Mouse (Mus musculus): Measurements from ENCODE around the gene Cox8c. TPM values are rescaled to one million over a fixed set of nuclear protein-coding genes. Genes with fewer than 3 reads are reported as not detected.

Cox8c gene
- polyA plus RNA-seq, 1 experiment from 2014 or later = not detected

- H3K9me3 ChIP-seq (ENCODE audit: control insufficient read depth, low read length) = no peaks in the 10 kb centered on the region
- no peak overlapping the region for H3K4me3 ChIP-seq (ENCODE audit: low read depth, low read length)
- no peak overlapping the region for H3K9ac ChIP-seq (ENCODE audit: low read length)
- no peak overlapping the region for H3K4me2 ChIP-seq (ENCODE audit: low read depth)
- DNase-seq (ENCODE audit: low spot score) (no peak), ATAC-seq (ENCODE audit: insufficient read depth, low FRiP score, low TSS enrichment) (no peak)
- H3K27me3 ChIP-seq (ENCODE audit: control insufficient read depth, insufficient read depth, low read length) = no peaks in the 10 kb centered on the region
- no peaks in the 10 kb centered on the region for H3K4me1 ChIP-seq (ENCODE audit: control insufficient read depth, insufficient read depth, low read length)
- H3K36me3 ChIP-seq (ENCODE audit: control insufficient read depth, insufficient read depth, low read length) = no peaks in the 10 kb centered on the region
- 56% methylated on average over 10 of the region's 10 CpGs for WGBS
- H3K27ac ChIP-seq (ENCODE audit: low read depth, low read length) = no peak overlapping the region
Observed at GRCm38 (mm10) chr12:102887366-102887765, 11.8 kb upstream of the Cox8c start.

- Histone ChIP-seq H3K36me3 (ENCODE audit: control insufficient read depth, insufficient read depth, low read length) (no peaks in the 10 kb centered on the region), H3K4me2 (ENCODE audit: low read depth) (no peak overlapping the region), H3K9ac (ENCODE audit: low read length) (no peak overlapping the region), H3K4me3 (ENCODE audit: low read depth, low read length) (no peak overlapping the region), H3K4me1 (ENCODE audit: control insufficient read depth, insufficient read depth, low read length) (no peaks in the 10 kb centered on the region), H3K9me3 (ENCODE audit: control insufficient read depth, low read length) (no peaks in the 10 kb centered on the region), H3K27me3 (ENCODE audit: control insufficient read depth, insufficient read depth, low read length) (no peaks in the 10 kb centered on the region), H3K27ac (ENCODE audit: low read depth, low read length) (no peak overlapping the region)
- ATAC-seq (ENCODE audit: insufficient read depth, low FRiP score, low TSS enrichment) = no peak
- 59% methylated on average over 5 of the region's 5 CpGs for WGBS
- DNase-seq (ENCODE audit: low spot score) = no peak
Observed at GRCm38 (mm10) chr12:102888568-102888967, 10.5 kb upstream of the Cox8c start.

DNA sequence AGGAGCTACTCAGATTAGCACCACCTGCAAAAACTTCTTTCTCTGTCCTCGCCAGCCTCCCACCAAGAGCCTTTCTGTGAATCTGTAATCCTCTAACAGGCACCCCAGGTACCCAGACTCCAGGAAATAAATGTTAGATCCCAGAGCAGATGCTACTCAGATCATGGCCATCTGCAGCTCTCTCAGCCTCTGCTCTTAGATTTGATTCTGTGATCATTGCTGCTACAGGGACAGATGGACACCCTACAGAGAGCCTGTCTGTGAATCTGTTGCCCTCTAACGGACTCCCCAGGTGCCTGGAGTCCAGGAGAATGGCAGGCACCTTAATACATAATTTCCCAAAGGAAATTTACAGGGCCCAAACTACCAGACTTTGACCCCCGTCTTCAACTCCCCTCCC lies 9.1 kb downstream of the Cox8c start:
- no peak for DNase-seq (ENCODE audit: low spot score)
- H3K27me3 ChIP-seq (ENCODE audit: control insufficient read depth, insufficient read depth, low read length) = no peaks in the 10 kb centered on the region
- ATAC-seq (ENCODE audit: insufficient read depth, low FRiP score, low TSS enrichment) = no peak
- no peak overlapping the region for H3K27ac ChIP-seq (ENCODE audit: low read depth, low read length)
- H3K36me3 ChIP-seq (ENCODE audit: control insufficient read depth, insufficient read depth, low read length) = no peaks in the 10 kb centered on the region
- no peak overlapping the region for H3K4me2 ChIP-seq (ENCODE audit: low read depth)
- H3K9me3 ChIP-seq (ENCODE audit: control insufficient read depth, low read length) = no peaks in the 10 kb centered on the region
- H3K9ac ChIP-seq (ENCODE audit: low read length) = no peak overlapping the region
- H3K4me3 ChIP-seq (ENCODE audit: low read depth, low read length) = no peak overlapping the region
- WGBS = 44% methylated on average over 3 of the region's 3 CpGs
- no peaks in the 10 kb centered on the region for H3K4me1 ChIP-seq (ENCODE audit: control insufficient read depth, insufficient read depth, low read length)

DNA sequence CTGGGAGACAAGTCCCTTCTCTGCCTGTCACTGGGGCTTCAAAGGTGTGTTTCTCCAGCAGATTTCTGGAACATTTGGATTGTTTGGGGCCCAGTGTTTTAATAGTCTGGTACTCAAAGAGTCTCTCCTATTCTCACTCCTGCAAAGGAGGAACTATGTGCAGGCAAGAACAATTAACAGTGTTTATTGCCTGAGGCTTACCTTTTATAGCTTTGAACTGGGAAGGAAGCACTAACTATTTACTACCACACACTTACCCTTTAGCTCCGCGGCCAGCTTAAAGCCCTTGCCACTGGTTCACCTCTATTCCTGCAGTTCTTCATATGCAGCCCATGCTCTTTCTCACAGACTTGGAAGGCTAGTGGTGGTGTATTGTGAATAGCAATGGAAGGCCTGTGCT lies 17.0 kb downstream of the Cox8c start:
- Histone ChIP-seq H3K4me3 (ENCODE audit: low read depth, low read length) (no peak overlapping the region), H3K27ac (ENCODE audit: low read depth, low read length) (no peak overlapping the region), H3K4me2 (ENCODE audit: low read depth) (no peak overlapping the region), H3K36me3 (ENCODE audit: control insufficient read depth, insufficient read depth, low read length) (no peaks in the 10 kb centered on the region), H3K4me1 (ENCODE audit: control insufficient read depth, insufficient read depth, low read length) (no peaks in the 10 kb centered on the region), H3K27me3 (ENCODE audit: control insufficient read depth, insufficient read depth, low read length) (no peaks in the 10 kb centered on the region), H3K9me3 (ENCODE audit: control insufficient read depth, low read length) (no peaks in the 10 kb centered on the region), H3K9ac (ENCODE audit: low read length) (no peak overlapping the region)
- ATAC-seq (ENCODE audit: insufficient read depth, low FRiP score, low TSS enrichment) (no peak), DNase-seq (ENCODE audit: low spot score) (no peak)
- 53% methylated on average over 2 of the region's 2 CpGs for WGBS

- 80% methylated on average over 4 of the region's 4 CpGs for WGBS
- no peak for ATAC-seq (ENCODE audit: insufficient read depth, low FRiP score, low TSS enrichment)
- H3K36me3 ChIP-seq (ENCODE audit: control insufficient read depth, insufficient read depth, low read length) = no peaks in the 10 kb centered on the region
- no peak overlapping the region for H3K27ac ChIP-seq (ENCODE audit: low read depth, low read length)
- no peaks in the 10 kb centered on the region for H3K9me3 ChIP-seq (ENCODE audit: control insufficient read depth, low read length)
- H3K4me2 ChIP-seq (ENCODE audit: low read depth) = no peak overlapping the region
- no peak for DNase-seq (ENCODE audit: low spot score)
- H3K9ac ChIP-seq (ENCODE audit: low read length) = no peak overlapping the region
- H3K27me3 ChIP-seq (ENCODE audit: control insufficient read depth, insufficient read depth, low read length) = no peaks in the 10 kb centered on the region
- no peaks in the 10 kb centered on the region for H3K4me1 ChIP-seq (ENCODE audit: control insufficient read depth, insufficient read depth, low read length)
- H3K4me3 ChIP-seq (ENCODE audit: low read depth, low read length) = no peak overlapping the region
Observed at GRCm38 (mm10) chr12:102929764-102930163, 30.6 kb downstream of the Cox8c start.

DNA sequence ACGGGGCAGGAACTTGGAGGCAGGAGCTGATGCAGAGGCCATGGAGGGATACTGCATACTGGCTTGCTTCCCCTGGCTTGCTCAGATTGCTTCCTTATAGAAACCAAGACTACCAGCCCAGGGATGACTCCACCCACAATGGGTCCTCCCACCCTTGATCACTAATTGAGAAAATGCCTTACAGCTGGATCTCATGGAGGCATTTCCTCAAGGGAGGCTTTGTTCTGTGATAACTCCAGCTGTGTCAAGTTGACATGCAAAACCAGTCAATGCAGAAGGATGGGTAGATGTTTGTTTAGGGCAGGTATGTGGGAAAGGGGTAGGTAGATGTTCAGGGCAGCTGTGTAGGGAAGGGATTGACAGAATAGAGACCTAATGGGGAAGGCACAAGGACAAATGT lies 31.2 kb downstream of the Cox8c start:
- H3K9ac ChIP-seq (ENCODE audit: low read length) = no peak overlapping the region
- no peaks in the 10 kb centered on the region for H3K4me1 ChIP-seq (ENCODE audit: control insufficient read depth, insufficient read depth, low read length)
- DNase-seq (ENCODE audit: low spot score) = no peak
- H3K36me3 ChIP-seq (ENCODE audit: control insufficient read depth, insufficient read depth, low read length) = no peaks in the 10 kb centered on the region
- no peak overlapping the region for H3K4me3 ChIP-seq (ENCODE audit: low read depth, low read length)
- no peak overlapping the region for H3K27ac ChIP-seq (ENCODE audit: low read depth, low read length)
- H3K9me3 ChIP-seq (ENCODE audit: control insufficient read depth, low read length) = no peaks in the 10 kb centered on the region
- WGBS = 81% methylated on average over 1 of the region's 1 CpGs
- no peak for ATAC-seq (ENCODE audit: insufficient read depth, low FRiP score, low TSS enrichment)
- H3K4me2 ChIP-seq (ENCODE audit: low read depth) = no peak overlapping the region
- H3K27me3 ChIP-seq (ENCODE audit: control insufficient read depth, insufficient read depth, low read length) = no peaks in the 10 kb centered on the region

DNA sequence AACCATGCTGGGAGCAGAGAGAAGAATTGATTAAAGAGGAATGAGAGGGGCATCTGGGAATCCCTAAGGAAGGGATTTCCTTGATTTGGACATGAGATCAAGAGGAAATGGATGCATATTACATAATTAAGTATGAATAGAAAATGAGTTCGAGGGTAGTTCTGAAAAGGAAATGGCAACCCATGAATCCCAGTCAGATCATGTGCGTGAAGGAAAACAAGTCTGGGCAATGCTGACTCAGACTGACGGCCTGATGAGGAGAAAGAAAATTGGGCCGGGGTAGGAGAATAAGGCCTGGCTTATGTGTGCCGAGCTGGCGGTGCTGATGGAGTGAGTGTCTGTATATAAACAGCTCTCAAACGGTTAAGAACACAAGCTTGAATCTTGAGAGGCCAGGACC lies 31.7 kb downstream of the Cox8c start:
- Histone ChIP-seq H3K4me2 (ENCODE audit: low read depth) (no peak overlapping the region), H3K9ac (ENCODE audit: low read length) (no peak overlapping the region), H3K9me3 (ENCODE audit: control insufficient read depth, low read length) (no peaks in the 10 kb centered on the region), H3K4me1 (ENCODE audit: control insufficient read depth, insufficient read depth, low read length) (no peaks in the 10 kb centered on the region), H3K27ac (ENCODE audit: low read depth, low read length) (no peak overlapping the region), H3K36me3 (ENCODE audit: control insufficient read depth, insufficient read depth, low read length) (no peaks in the 10 kb centered on the region), H3K27me3 (ENCODE audit: control insufficient read depth, insufficient read depth, low read length) (no peaks in the 10 kb centered on the region), H3K4me3 (ENCODE audit: low read depth, low read length) (no peak overlapping the region)
- no peak for DNase-seq (ENCODE audit: low spot score)
- 89% methylated on average over 7 of the region's 7 CpGs for WGBS
- no peak for ATAC-seq (ENCODE audit: insufficient read depth, low FRiP score, low TSS enrichment)

DNA sequence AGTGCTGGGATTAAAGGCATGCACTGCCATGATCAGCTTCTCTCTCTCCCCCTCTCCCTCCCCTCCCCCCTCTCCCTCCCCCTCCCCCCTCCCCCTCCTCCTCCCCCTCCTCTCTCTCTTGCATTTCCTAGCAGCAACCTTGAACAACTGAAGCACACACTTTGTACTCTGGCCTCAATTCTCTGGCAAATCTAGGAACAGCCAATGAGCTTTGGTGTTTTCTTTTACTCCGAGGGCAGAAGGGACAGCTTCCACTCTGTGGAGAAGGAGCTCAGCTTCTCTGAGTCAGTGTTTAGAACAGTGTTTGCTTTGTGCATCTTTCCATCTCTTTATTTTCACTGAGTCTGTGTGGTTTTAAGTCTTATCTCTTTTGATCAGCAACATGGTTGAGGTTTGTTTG lies 36.8 kb downstream of the Cox8c start:
- no peak overlapping the region for H3K9ac ChIP-seq (ENCODE audit: low read length)
- H3K4me2 ChIP-seq (ENCODE audit: low read depth) = no peak overlapping the region
- no peaks in the 10 kb centered on the region for H3K4me1 ChIP-seq (ENCODE audit: control insufficient read depth, insufficient read depth, low read length)
- no peak for ATAC-seq (ENCODE audit: insufficient read depth, low FRiP score, low TSS enrichment)
- H3K4me3 ChIP-seq (ENCODE audit: low read depth, low read length) = no peak overlapping the region
- DNase-seq (ENCODE audit: low spot score) = no peak
- no peaks in the 10 kb centered on the region for H3K36me3 ChIP-seq (ENCODE audit: control insufficient read depth, insufficient read depth, low read length)
- WGBS = 67% methylated on average over 1 of the region's 1 CpGs
- H3K9me3 ChIP-seq (ENCODE audit: control insufficient read depth, low read length) = 0 out of 2 replicates have a peak, but pooled peaks cover 1% of the 10 kb centered on the region
- H3K27ac ChIP-seq (ENCODE audit: low read depth, low read length) = no peak overlapping the region
- H3K27me3 ChIP-seq (ENCODE audit: control insufficient read depth, insufficient read depth, low read length) = no peaks in the 10 kb centered on the region

GRCm38 (mm10) chr12:102945571-102945970 lies 46.5 kb downstream of the Cox8c start:
- no peaks in the 10 kb centered on the region for H3K36me3 ChIP-seq (ENCODE audit: control insufficient read depth, insufficient read depth, low read length)
- ATAC-seq (ENCODE audit: insufficient read depth, low FRiP score, low TSS enrichment) = no peak

More at GRCm38 (mm10) chr12:102945571-102945970, 46.5 kb downstream of the Cox8c start:
- Histone ChIP-seq H3K4me1 (ENCODE audit: control insufficient read depth, insufficient read depth, low read length) (peaks cover 4% of the 10 kb centered on the region; the same call in 1 of the 2 replicates), H3K27me3 (ENCODE audit: control insufficient read depth, insufficient read depth, low read length) (peaks cover 5% of the 10 kb centered on the region; the same call in 1 of the 2 replicates), H3K4me2 (ENCODE audit: low read depth) (no peak overlapping the region), H3K9me3 (ENCODE audit: control insufficient read depth, low read length) (0 out of 2 replicates have a peak, but pooled peaks cover 3% of the 10 kb centered on the region), H3K4me3 (ENCODE audit: low read depth, low read length) (no peak overlapping the region), H3K9ac (ENCODE audit: low read length) (no peak overlapping the region), H3K27ac (ENCODE audit: low read depth, low read length) (no peak overlapping the region)
- 97% methylated on average over 1 of the region's 1 CpGs for WGBS
- DNase-seq (ENCODE audit: low spot score) = no peak

Data from neural tube, embryonic 11.5 days (tissue).